Mouse (Mus musculus): ENCODE data around the gene Olfr167.

DNA sequence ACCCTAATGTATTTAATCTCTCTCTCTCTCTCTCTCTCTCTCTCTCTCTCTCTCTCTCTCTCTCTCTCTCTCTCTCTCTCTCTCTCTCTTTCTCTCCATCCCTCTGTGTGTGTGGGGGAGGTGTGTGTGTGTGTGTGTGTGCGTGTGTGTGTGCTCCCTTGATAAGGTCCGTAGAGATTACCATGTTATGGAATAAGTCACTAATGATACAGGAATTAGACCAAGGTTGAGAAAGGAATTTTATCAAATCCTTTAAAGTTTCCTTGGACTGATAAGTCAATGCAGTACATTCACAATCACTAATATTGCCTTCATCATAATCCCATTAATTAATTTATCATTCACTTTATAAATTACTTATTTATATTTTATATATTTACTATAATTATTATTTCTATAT lies at the start of gene Olfr167:
- no peak for TF ChIP-seq CTCF (IDR thresholded peaks at IDR 0.05; ENCODE audit: low read depth)
- no peak for TF ChIP-seq EP300 (optimal IDR thresholded peaks at IDR 0.05)
